Mouse (Mus musculus): ENCODE measurements around the gene Wrb.

- TF ChIP-seq POLR2A (IDR thresholded peaks at IDR 0.05; ENCODE audit: extremely low read depth, insufficient read depth, low read length) (no peak), CTCF (IDR thresholded peaks at IDR 0.05; ENCODE audit: extremely low read depth, insufficient read depth, low read length) (no peak)
These were observed 42.4 kb downstream of the Wrb start for GRCm38 (mm10) chr16:96187619-96188018.

All from cortical plate, adult 2 months (tissue).